Mouse (Mus musculus): Measurements from ENCODE around the gene Ccdc78. TPM values are rescaled to one million over a fixed set of nuclear protein-coding genes. Genes with fewer than 3 reads are reported as not detected.
A peak's percentile ranks its signal among the peaks of the same experiment; 100 is the strongest.
"Not testable (repeated sequence)": the region's sequence is repeated elsewhere in the genome, so short reads cannot be mapped to it uniquely, and the experiment has no call there.

The Ccdc78 gene
- polyA plus RNA-seq, 1 experiment from 2014 or later = 0.20 TPM

GRCm38 (mm10) chr17:25796211-25796771 lies 9.9 kb downstream of the Ccdc78 start:
- Histone ChIP-seq H3K4me2 (peak overlapping the region; percentile 98), H3K4me1 (peaks cover 43% of the 10 kb centered on the region), H3K27ac (0 out of 2 replicates have a peak overlapping the region, but pooled peaks have one; percentile 16), H3K9ac (peak overlapping the region; percentile 76), H3K27me3 (0 out of 2 replicates have a peak, but pooled peaks cover 2% of the 10 kb centered on the region), H3K36me3 (no peaks in the 10 kb centered on the region), H3K4me3 (peak overlapping the region; percentile 64), H3K9me3 (no peaks in the 10 kb centered on the region)
- under 1% methylated on average over 37 of the region's 37 CpGs for WGBS
- ATAC-seq (ENCODE audit: insufficient number of reproducible peaks, insufficient read depth, low FRiP score, low TSS enrichment, low read depth) = no peak

- no peaks in the 10 kb centered on the region for H3K36me3 ChIP-seq
- peaks cover 40% of the 10 kb centered on the region for H3K4me1 ChIP-seq
- no peaks in the 10 kb centered on the region for H3K9me3 ChIP-seq
- peak within 1 kb of the TSS; percentile 98 for H3K4me2 ChIP-seq
- H3K27me3 ChIP-seq = peaks cover 6% of the 10 kb centered on the region
- under 1% methylated on average over 35 of the region's 35 CpGs for WGBS
- peak within 1 kb of the TSS; percentile 76 for H3K9ac ChIP-seq
- H3K27ac ChIP-seq = 0 out of 2 replicates have a peak within 1 kb of the TSS, but pooled peaks have one; percentile 16
- ATAC-seq (ENCODE audit: insufficient number of reproducible peaks, insufficient read depth, low FRiP score, low TSS enrichment, low read depth) = peak; percentile 79
- H3K4me3 ChIP-seq = peak within 1 kb of the TSS; percentile 64
Observed at GRCm38 (mm10) chr17:25796951-25797369, 10.6 kb downstream of the Ccdc78 start, which contains the start of gene Metrn. Gene Metrn (minus strand): TSS chr17:25797136.

- H3K4me2 ChIP-seq = no peak overlapping the region
- no peak for ATAC-seq (ENCODE audit: insufficient number of reproducible peaks, insufficient read depth, low FRiP score, low TSS enrichment, low read depth)
- no peak overlapping the region for H3K9ac ChIP-seq
- H3K27ac ChIP-seq = no peak overlapping the region
- WGBS = 7% methylated on average over 6 of the region's 6 CpGs
- peaks cover 27% of the 10 kb centered on the region for H3K27me3 ChIP-seq
- H3K36me3 ChIP-seq = no peaks in the 10 kb centered on the region
- no peaks in the 10 kb centered on the region for H3K9me3 ChIP-seq
- no peak overlapping the region for H3K4me3 ChIP-seq
- H3K4me1 ChIP-seq = peaks cover 13% of the 10 kb centered on the region
Observed at GRCm38 (mm10) chr17:25801029-25801428, 14.6 kb downstream of the Ccdc78 start.

GRCm38 (mm10) chr17:25802825-25803517 lies 16.6 kb downstream of the Ccdc78 start:
- peak overlapping the region; percentile 40; the same call in 1 of the 2 replicates for H3K9ac ChIP-seq
- no peak for ATAC-seq (ENCODE audit: insufficient number of reproducible peaks, insufficient read depth, low FRiP score, low TSS enrichment, low read depth)

GRCm38 (mm10) chr17:25806507-25806906 lies 20.1 kb downstream of the Ccdc78 start:
- H3K27ac ChIP-seq = no peak overlapping the region
- no peak overlapping the region for H3K9ac ChIP-seq
- no peak overlapping the region for H3K4me3 ChIP-seq
- H3K9me3 ChIP-seq = no peaks in the 10 kb centered on the region
- H3K36me3 ChIP-seq = no peaks in the 10 kb centered on the region
- H3K4me1 ChIP-seq = peaks cover 14% of the 10 kb centered on the region
- H3K4me2 ChIP-seq = no peak overlapping the region
- H3K27me3 ChIP-seq = peaks cover 58% of the 10 kb centered on the region
- ATAC-seq (ENCODE audit: insufficient number of reproducible peaks, insufficient read depth, low FRiP score, low TSS enrichment, low read depth) = no peak
- 84% methylated on average over 4 of the region's 4 CpGs for WGBS

More at GRCm38 (mm10) chr17:25802825-25803517, 16.6 kb downstream of the Ccdc78 start:
- Histone ChIP-seq H3K4me3 (no peak overlapping the region), H3K4me2 (no peak overlapping the region), H3K27ac (no peak overlapping the region), H3K27me3 (peaks cover 30% of the 10 kb centered on the region), H3K4me1 (no peaks in the 10 kb centered on the region), H3K9me3 (no peaks in the 10 kb centered on the region), H3K36me3 (no peaks in the 10 kb centered on the region)
- 14% methylated on average over 10 of the region's 10 CpGs for WGBS

GRCm38 (mm10) chr17:25807452-25807851 lies 21.1 kb downstream of the Ccdc78 start:
- not testable (repeated sequence) for H3K27ac ChIP-seq; H3K36me3 ChIP-seq; H3K9ac ChIP-seq; H3K4me3 ChIP-seq; H3K4me2 ChIP-seq; ATAC-seq (ENCODE audit: insufficient number of reproducible peaks, insufficient read depth, low FRiP score, low TSS enrichment, low read depth); H3K9me3 ChIP-seq
- H3K4me1 ChIP-seq = peaks cover 14% of the 10 kb centered on the region
- H3K27me3 ChIP-seq = peaks cover 60% of the 10 kb centered on the region
- 52% methylated on average over 2 of the region's 2 CpGs for WGBS

- peaks cover 60% of the 10 kb centered on the region for H3K27me3 ChIP-seq
- H3K9me3 ChIP-seq = no peaks in the 10 kb centered on the region
- ATAC-seq (ENCODE audit: insufficient number of reproducible peaks, insufficient read depth, low FRiP score, low TSS enrichment, low read depth) = no peak
- H3K4me3 ChIP-seq = peak overlapping the region; percentile 71; the same call in 1 of the 2 replicates
- 34% methylated on average over 5 of the region's 5 CpGs for WGBS
- H3K36me3 ChIP-seq = no peaks in the 10 kb centered on the region
- no peak overlapping the region for H3K9ac ChIP-seq
- H3K4me1 ChIP-seq = peaks cover 16% of the 10 kb centered on the region
- H3K27ac ChIP-seq = no peak overlapping the region
- peak overlapping the region; percentile 97 for H3K4me2 ChIP-seq
Observed at GRCm38 (mm10) chr17:25808028-25808427, 21.6 kb downstream of the Ccdc78 start.

GRCm38 (mm10) chr17:25808789-25809605 lies 22.6 kb downstream of the Ccdc78 start, which contains the start of gene Fbxl16:
Gene Fbxl16 (plus strand): TSS chr17:25809085.
- H3K36me3 ChIP-seq = no peaks in the 10 kb centered on the region
- no peaks in the 10 kb centered on the region for H3K9me3 ChIP-seq
- peaks cover 59% of the 10 kb centered on the region for H3K27me3 ChIP-seq
- peak within 1 kb of the TSS; percentile 77 for H3K9ac ChIP-seq
- peaks cover 21% of the 10 kb centered on the region for H3K4me1 ChIP-seq
- peak within 1 kb of the TSS; percentile 97 for H3K4me2 ChIP-seq
- ATAC-seq (ENCODE audit: insufficient number of reproducible peaks, insufficient read depth, low FRiP score, low TSS enrichment, low read depth) = peak; percentile 75
- H3K27ac ChIP-seq = peak within 1 kb of the TSS; percentile 39; the same call in 1 of the 2 replicates
- under 1% methylated on average over 93 of the region's 100 CpGs for WGBS
- peak within 1 kb of the TSS; percentile 71 for H3K4me3 ChIP-seq

GRCm38 (mm10) chr17:25809606-25810340 lies 23.4 kb downstream of the Ccdc78 start:
- Histone ChIP-seq H3K27me3 (peaks cover 58% of the 10 kb centered on the region), H3K9me3 (no peaks in the 10 kb centered on the region), H3K36me3 (no peaks in the 10 kb centered on the region), H3K4me1 (peaks cover 21% of the 10 kb centered on the region), H3K27ac (no peak overlapping the region), H3K4me2 (peak overlapping the region; percentile 97), H3K9ac (peak overlapping the region; percentile 77), H3K4me3 (peak overlapping the region; percentile 71)
- 11% methylated on average over 25 of the region's 25 CpGs for WGBS
- ATAC-seq (ENCODE audit: insufficient number of reproducible peaks, insufficient read depth, low FRiP score, low TSS enrichment, low read depth) = no peak

GRCm38 (mm10) chr17:25810890-25811289 lies 24.5 kb downstream of the Ccdc78 start:
- peaks cover 62% of the 10 kb centered on the region for H3K27me3 ChIP-seq
- peaks cover 21% of the 10 kb centered on the region for H3K4me1 ChIP-seq
- H3K4me2 ChIP-seq = no peak overlapping the region
- 70% methylated on average over 4 of the region's 4 CpGs for WGBS
- no peaks in the 10 kb centered on the region for H3K9me3 ChIP-seq
- no peak for ATAC-seq (ENCODE audit: insufficient number of reproducible peaks, insufficient read depth, low FRiP score, low TSS enrichment, low read depth)
- no peak overlapping the region for H3K27ac ChIP-seq
- H3K4me3 ChIP-seq = no peak overlapping the region
- no peaks in the 10 kb centered on the region for H3K36me3 ChIP-seq
- no peak overlapping the region for H3K9ac ChIP-seq

GRCm38 (mm10) chr17:25813471-25813870 lies 27.1 kb downstream of the Ccdc78 start:
- Histone ChIP-seq H3K27ac (no peak overlapping the region), H3K36me3 (no peaks in the 10 kb centered on the region), H3K9ac (no peak overlapping the region), H3K4me1 (peaks cover 18% of the 10 kb centered on the region), H3K4me3 (no peak overlapping the region), H3K4me2 (peak overlapping the region; percentile 26), H3K27me3 (peaks cover 77% of the 10 kb centered on the region), H3K9me3 (no peaks in the 10 kb centered on the region)
- WGBS = 0% methylated on average over 20 of the region's 20 CpGs
- ATAC-seq (ENCODE audit: insufficient number of reproducible peaks, insufficient read depth, low FRiP score, low TSS enrichment, low read depth) = no peak; the same call in 1 of the 2 replicates
